Mouse (Mus musculus) heart, embryonic 15.5 days (tissue): ENCODE measurements around the gene Robo2. TPM values are rescaled to one million over a fixed set of nuclear protein-coding genes. Genes with fewer than 3 reads are reported as not detected.

Source experiments
- ATAC-seq: fragments of 200-750 bp; cut with Nextera tagmentation; replicated peaks from 2 replicates; pipeline ENCODE4 v1.8.0; 2017; ENCODE audit warnings: low read depth, moderate TSS enrichment; ENCODE audit not compliant: insufficient number of reproducible peaks, insufficient read depth, low FRiP score
- H3K27ac ChIP-seq: fragments of 300-500 bp; sonication (generic); 2 replicates; pipeline ENCODE4 v1.5.1; 2015; ENCODE audit warnings: mild to moderate bottlenecking, inconsistent platforms
- H3K27me3 ChIP-seq: fragments of 300-500 bp; sonication (generic); 2 replicates; pipeline ENCODE4 v1.6.1; 2015; ENCODE audit warnings: inconsistent platforms
- H3K36me3 ChIP-seq: fragments of 300-500 bp; sonication (generic); 2 replicates; pipeline ENCODE4 v1.6.1; 2015; ENCODE audit warnings: mild to moderate bottlenecking, inconsistent platforms
- H3K4me1 ChIP-seq: fragments of 300-500 bp; sonication (generic); replicated peaks from 2 replicates; pipeline ENCODE4 v1.6.1; 2015; ENCODE audit warnings: inconsistent platforms
- H3K4me2 ChIP-seq: fragments of 300-500 bp; sonication (generic); 2 replicates; pipeline ENCODE4 v1.6.1; 2015; ENCODE audit warnings: inconsistent platforms, mild to moderate bottlenecking, moderate library complexity
- H3K4me3 ChIP-seq: fragments of 300-500 bp; sonication (generic); 2 replicates; pipeline ENCODE4 v1.5.1; 2015; ENCODE audit warnings: mild to moderate bottlenecking, inconsistent platforms
- H3K9ac ChIP-seq: fragments of 300-500 bp; sonication (generic); 2 replicates; pipeline ENCODE4 v1.6.1; 2015; ENCODE audit warnings: mild to moderate bottlenecking, inconsistent platforms
- H3K9me3 ChIP-seq: fragments of 300-500 bp; sonication (generic); replicated peaks from 2 replicates; pipeline ENCODE4 v1.6.1; 2016; ENCODE audit warnings: inconsistent platforms
- WGBS: fragments of 180-500 bp; shearing (Covaris S2); methylation state at CpG from one replicate; pipeline ENCODE4 v1.1.7; 2015; ENCODE audit warnings: mixed read lengths; 5-methylcytosine and 5-hydroxymethylcytosine counted together
- polyA plus RNA-seq: library from polyadenylated mRNA; unstranded; fragments of >200 nt; fragmentation: Nextera tagmentation; extraction: Ambion mirVana; gene quantifications from 2 replicates; pipeline ENCODE4 v1.2.1, GENCODE M21; 2015

Gene Robo2
- polyA plus RNA-seq, 1 experiment from 2014 or later: 7.1 TPM

GRCm38 (mm10) chr16:74409548-74409947 is 2.1 kb downstream of the Robo2 start:
- whole genome bisulfite sequencing: 75% methylated on average over 4 of the region's 4 CpGs

DNA sequence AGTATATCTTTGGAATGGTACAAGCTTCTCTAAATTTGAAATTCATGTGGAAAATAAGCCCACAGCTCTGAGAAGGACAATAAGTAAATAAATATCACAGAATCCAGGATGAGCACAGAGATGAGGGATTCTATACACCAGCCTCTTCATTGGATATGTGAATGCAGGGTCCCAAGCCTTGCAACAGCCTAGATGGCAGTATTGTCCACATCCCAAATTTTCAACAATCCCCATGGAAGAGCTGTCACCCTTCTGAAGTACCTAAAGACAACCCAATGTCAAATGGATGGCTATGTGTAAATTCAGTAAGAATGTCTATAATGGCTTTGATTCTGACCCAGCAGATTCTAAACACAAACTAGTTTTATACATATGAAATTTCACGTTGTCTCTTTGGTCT is 3.1 kb downstream of the Robo2 start:
- peaks cover 19% of the 10 kb centered on the region for H3K4me1 ChIP-seq
- H3K9ac ChIP-seq: no peak overlapping the region
- H3K4me3 ChIP-seq: no peak overlapping the region
- no peak overlapping the region; the same call in 1 of the 2 replicates for H3K4me2 ChIP-seq
- H3K27me3 ChIP-seq: peaks cover 19% of the 10 kb centered on the region; the same call in 1 of the 2 replicates
- H3K36me3 ChIP-seq: no peaks in the 10 kb centered on the region
- ATAC-seq: no peak
- WGBS: 78% methylated on average over 1 of the region's 1 CpGs
- no peak overlapping the region for H3K27ac ChIP-seq
- H3K9me3 ChIP-seq: no peaks in the 10 kb centered on the region

More at GRCm38 (mm10) chr16:74409548-74409947, 2.1 kb downstream of the Robo2 start:
- no peaks in the 10 kb centered on the region for H3K9me3 ChIP-seq
- peak overlapping the region; percentile 97; the same call in 1 of the 2 replicates for H3K4me2 ChIP-seq
- peak overlapping the region; percentile 24 for H3K4me3 ChIP-seq
- ATAC-seq: no peak
- H3K27me3 ChIP-seq: peaks cover 19% of the 10 kb centered on the region; the same call in 1 of the 2 replicates
- H3K4me1 ChIP-seq: peaks cover 19% of the 10 kb centered on the region
- no peaks in the 10 kb centered on the region for H3K36me3 ChIP-seq
- H3K9ac ChIP-seq: no peak overlapping the region
- no peak overlapping the region for H3K27ac ChIP-seq

- Histone ChIP-seq H3K4me3 (no peak overlapping the region), H3K9me3 (no peaks in the 10 kb centered on the region), H3K36me3 (no peaks in the 10 kb centered on the region), H3K27me3 (no peaks in the 10 kb centered on the region), H3K27ac (no peak overlapping the region), H3K4me1 (no peaks in the 10 kb centered on the region), H3K4me2 (no peak overlapping the region), H3K9ac (no peak overlapping the region)
- 89% methylated on average over 2 of the region's 2 CpGs for WGBS
- ATAC-seq: no peak
These were observed 14.3 kb downstream of the Robo2 start for GRCm38 (mm10) chr16:74397291-74397690.

- 77% methylated on average over 2 of the region's 2 CpGs for WGBS
- no peaks in the 10 kb centered on the region for H3K27me3 ChIP-seq
- H3K4me2 ChIP-seq: no peak overlapping the region
- no peak overlapping the region for H3K9ac ChIP-seq
- no peaks in the 10 kb centered on the region for H3K36me3 ChIP-seq
- H3K9me3 ChIP-seq: no peaks in the 10 kb centered on the region
- no peak overlapping the region for H3K27ac ChIP-seq
- H3K4me3 ChIP-seq: no peak overlapping the region
- no peak for ATAC-seq
- no peaks in the 10 kb centered on the region for H3K4me1 ChIP-seq
These were observed 15.9 kb downstream of the Robo2 start for GRCm38 (mm10) chr16:74395678-74396077.

GRCm38 (mm10) chr16:74379458-74379857 is 32.2 kb downstream of the Robo2 start:
- 58% methylated on average over 2 of the region's 2 CpGs for WGBS

GRCm38 (mm10) chr16:74375342-74375940 is 36.2 kb downstream of the Robo2 start:
- 76% methylated on average over 12 of the region's 12 CpGs for WGBS
- Histone ChIP-seq H3K4me2 (no peak overlapping the region), H3K27me3 (no peaks in the 10 kb centered on the region), H3K27ac (no peak overlapping the region), H3K4me1 (peaks cover 2% of the 10 kb centered on the region; the same call in 1 of the 2 replicates), H3K36me3 (no peaks in the 10 kb centered on the region), H3K9me3 (no peaks in the 10 kb centered on the region), H3K4me3 (no peak overlapping the region), H3K9ac (no peak overlapping the region)
- ATAC-seq: no peak

More at GRCm38 (mm10) chr16:74379458-74379857, 32.2 kb downstream of the Robo2 start:
- H3K4me2 ChIP-seq: no peak overlapping the region
- no peak for ATAC-seq
- no peaks in the 10 kb centered on the region for H3K9me3 ChIP-seq
- H3K4me1 ChIP-seq: peaks cover 2% of the 10 kb centered on the region; the same call in 1 of the 2 replicates
- H3K36me3 ChIP-seq: no peaks in the 10 kb centered on the region
- no peaks in the 10 kb centered on the region for H3K27me3 ChIP-seq
- no peak overlapping the region for H3K4me3 ChIP-seq
- H3K9ac ChIP-seq: no peak overlapping the region
- no peak overlapping the region for H3K27ac ChIP-seq

DNA sequence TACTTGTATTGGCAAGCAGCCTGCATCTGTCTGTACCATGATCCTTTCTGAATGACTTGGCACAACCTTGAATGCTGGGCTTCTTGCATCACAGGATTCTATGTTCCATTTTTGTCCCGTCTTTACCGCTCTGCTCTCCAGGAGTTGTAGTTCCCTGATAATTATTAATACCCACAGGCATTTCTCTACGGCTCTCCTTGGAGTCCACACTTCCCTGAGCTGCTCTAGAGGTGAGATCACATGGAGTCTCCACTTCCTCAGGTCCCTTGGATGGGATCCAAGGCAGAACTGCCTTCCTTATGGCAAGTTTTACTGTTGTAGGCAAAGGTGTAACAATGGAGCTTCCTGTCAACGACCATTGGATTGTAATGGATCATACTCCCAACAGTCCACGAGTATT is 37.1 kb downstream of the Robo2 start:
- H3K9ac ChIP-seq: no peak overlapping the region
- WGBS: 53% methylated on average over 5 of the region's 5 CpGs
- no peak overlapping the region for H3K4me3 ChIP-seq
- ATAC-seq: no peak
- H3K27ac ChIP-seq: no peak overlapping the region
- no peaks in the 10 kb centered on the region for H3K27me3 ChIP-seq
- no peaks in the 10 kb centered on the region for H3K36me3 ChIP-seq
- no peak overlapping the region for H3K4me2 ChIP-seq
- peaks cover 2% of the 10 kb centered on the region; the same call in 1 of the 2 replicates for H3K4me1 ChIP-seq
- no peaks in the 10 kb centered on the region for H3K9me3 ChIP-seq

GRCm38 (mm10) chr16:74373407-74373806 is 38.2 kb downstream of the Robo2 start:
- Histone ChIP-seq H3K4me1 (peaks cover 2% of the 10 kb centered on the region; the same call in 1 of the 2 replicates), H3K4me3 (no peak overlapping the region), H3K36me3 (no peaks in the 10 kb centered on the region), H3K9ac (no peak overlapping the region), H3K9me3 (no peaks in the 10 kb centered on the region), H3K27ac (no peak overlapping the region), H3K4me2 (no peak overlapping the region), H3K27me3 (no peaks in the 10 kb centered on the region)
- 91% methylated on average over 3 of the region's 3 CpGs for WGBS
- ATAC-seq: no peak

GRCm38 (mm10) chr16:74372876-74373275 is 38.7 kb downstream of the Robo2 start:
- peaks cover 2% of the 10 kb centered on the region; the same call in 1 of the 2 replicates for H3K4me1 ChIP-seq
- no peak overlapping the region for H3K4me3 ChIP-seq
- no peak overlapping the region for H3K27ac ChIP-seq
- WGBS: 83% methylated on average over 1 of the region's 1 CpGs
- no peaks in the 10 kb centered on the region for H3K27me3 ChIP-seq
- no peaks in the 10 kb centered on the region for H3K36me3 ChIP-seq
- no peaks in the 10 kb centered on the region for H3K9me3 ChIP-seq
- no peak overlapping the region for H3K9ac ChIP-seq
- no peak overlapping the region for H3K4me2 ChIP-seq
- no peak for ATAC-seq

- no peak overlapping the region for H3K4me2 ChIP-seq
- no peaks in the 10 kb centered on the region for H3K9me3 ChIP-seq
- H3K9ac ChIP-seq: no peak overlapping the region
- WGBS: 67% methylated on average over 6 of the region's 6 CpGs
- H3K4me1 ChIP-seq: no peaks in the 10 kb centered on the region
- H3K27ac ChIP-seq: no peak overlapping the region
- ATAC-seq: no peak
- H3K27me3 ChIP-seq: no peaks in the 10 kb centered on the region
- no peak overlapping the region for H3K4me3 ChIP-seq
- no peaks in the 10 kb centered on the region for H3K36me3 ChIP-seq
These were observed 63.2 kb downstream of the Robo2 start for GRCm38 (mm10) chr16:74348437-74348836.

DNA sequence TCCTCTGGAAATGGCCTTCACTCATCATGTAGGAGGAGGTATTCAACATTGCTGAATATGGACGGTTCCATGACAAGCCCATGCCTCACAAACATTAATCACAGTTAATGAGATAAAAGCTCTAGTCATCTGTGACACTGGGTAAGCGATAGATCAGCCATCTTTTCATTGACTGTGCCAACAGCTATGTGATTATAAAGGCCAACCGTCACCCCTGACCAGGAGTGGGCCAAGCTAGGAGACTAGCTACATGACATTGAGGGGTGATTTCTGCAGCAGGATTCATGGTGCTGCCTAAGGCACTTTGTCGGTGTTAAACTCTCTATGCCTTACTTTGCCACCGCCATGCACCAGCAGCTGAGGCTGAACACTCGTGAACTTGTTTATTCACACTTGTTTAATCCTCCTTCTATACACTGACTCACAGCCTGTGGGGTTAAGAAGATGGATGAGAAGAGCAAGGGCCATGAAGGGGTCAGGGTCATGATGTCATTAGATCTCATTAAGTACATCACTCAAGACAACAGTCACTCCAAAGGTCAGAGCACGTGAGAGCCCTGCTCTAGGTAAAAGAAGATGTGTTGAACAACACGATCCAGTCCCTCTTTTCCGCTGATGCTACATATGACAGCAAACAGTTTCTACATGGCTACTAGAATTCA is 72.5 kb downstream of the Robo2 start:
- no peaks in the 10 kb centered on the region for H3K27me3 ChIP-seq
- H3K4me2 ChIP-seq: no peak overlapping the region
- H3K9ac ChIP-seq: no peak overlapping the region
- H3K4me1 ChIP-seq: no peaks in the 10 kb centered on the region
- H3K36me3 ChIP-seq: no peaks in the 10 kb centered on the region
- H3K9me3 ChIP-seq: no peaks in the 10 kb centered on the region
- 66% methylated on average over 9 of the region's 9 CpGs for WGBS
- no peak overlapping the region for H3K27ac ChIP-seq
- no peak overlapping the region for H3K4me3 ChIP-seq
- ATAC-seq: no peak
